Mouse (Mus musculus): ENCODE measurements around the gene Tomm40l.

Gene Tomm40l

GRCm38 (mm10) chr1:171222238-171223155 is at the start of gene Tomm40l:
Gene Tomm40l, minus strand, starts transcription at chr1:171222514.
- DNase-seq (ENCODE audit: low spot score), result peak; percentile 97

- DNase-seq (ENCODE audit: low spot score), result no peak
These were observed 49.8 kb upstream of the Tomm40l start for GRCm38 (mm10) chr1:171272086-171272485.

- no peak for DNase-seq (ENCODE audit: low spot score)
These were observed 49.3 kb upstream of the Tomm40l start for GRCm38 (mm10) chr1:171271622-171272021.

GRCm38 (mm10) chr1:171271196-171271595 is 48.9 kb upstream of the Tomm40l start:
- no peak for DNase-seq (ENCODE audit: low spot score)

GRCm38 (mm10) chr1:171270573-171270900 is 48.2 kb upstream of the Tomm40l start:
- DNase-seq (ENCODE audit: low spot score), result no peak

- DNase-seq (ENCODE audit: low spot score), result peak; percentile 97
These were observed 47.7 kb upstream of the Tomm40l start, which contains the start of gene B4galt3 for GRCm38 (mm10) chr1:171269848-171270572. Gene B4galt3, plus strand, starts transcription at chr1:171270328.

- DNase-seq (ENCODE audit: low spot score), result no peak
These were observed 46.0 kb upstream of the Tomm40l start for GRCm38 (mm10) chr1:171268341-171268740.

- no peak for DNase-seq (ENCODE audit: low spot score)
These were observed 43.8 kb upstream of the Tomm40l start for GRCm38 (mm10) chr1:171265971-171266744.

GRCm38 (mm10) chr1:171263666-171264461 is 41.5 kb upstream of the Tomm40l start:
- no peak for DNase-seq (ENCODE audit: low spot score)

GRCm38 (mm10) chr1:171263185-171263611 is 40.9 kb upstream of the Tomm40l start:
- DNase-seq (ENCODE audit: low spot score), result peak; percentile 54

- DNase-seq (ENCODE audit: low spot score), result peak; percentile 23
These were observed 40.3 kb upstream of the Tomm40l start for GRCm38 (mm10) chr1:171262594-171263130.

- DNase-seq (ENCODE audit: low spot score), result no peak
These were observed 38.0 kb upstream of the Tomm40l start for GRCm38 (mm10) chr1:171260316-171260715.

GRCm38 (mm10) chr1:171258921-171259320 is 36.6 kb upstream of the Tomm40l start:
- DNase-seq (ENCODE audit: low spot score), result no peak

GRCm38 (mm10) chr1:171257781-171258180 is 35.5 kb upstream of the Tomm40l start:
- DNase-seq (ENCODE audit: low spot score), result no peak

- DNase-seq (ENCODE audit: low spot score), result peak; percentile 76
These were observed 34.7 kb upstream of the Tomm40l start for GRCm38 (mm10) chr1:171256937-171257548.

GRCm38 (mm10) chr1:171256095-171256818 is 33.9 kb upstream of the Tomm40l start:
- no peak for DNase-seq (ENCODE audit: low spot score)

GRCm38 (mm10) chr1:171252415-171252814 is 30.1 kb upstream of the Tomm40l start:
- no peak for DNase-seq (ENCODE audit: low spot score)

- peak; percentile 68 for DNase-seq (ENCODE audit: low spot score)
These were observed 29.4 kb upstream of the Tomm40l start for GRCm38 (mm10) chr1:171251594-171252324.
